Mouse (Mus musculus) intestine, embryonic 14.5 days (tissue): ENCODE measurements at regions not wholly inside any gene's neighbourhood (a gene's known extent, or its start where the extent isn't known, plus 50 kb on each side); places are given as distances from the start of the nearest gene placed in this dataset.

Source experiments
- ATAC-seq: fragments of 200-750 bp; cut with Nextera tagmentation; replicated peaks from 2 replicates; pipeline ENCODE4 v1.8.0; 2017; ENCODE audit warnings: low read depth, moderate number of reproducible peaks, moderate TSS enrichment, moderate library complexity; ENCODE audit not compliant: low FRiP score, low TSS enrichment
- DNase-seq: peaks from one replicate; pipeline ENCODE4 v3.0.0-alpha.2; 2018; ENCODE audit warnings: low spot score
- H3K27ac ChIP-seq: fragments of 300-500 bp; sonication (generic); 2 replicates; pipeline ENCODE4 v1.5.1; 2014; ENCODE audit warnings: low read depth, mild to moderate bottlenecking, control low read depth
- H3K27me3 ChIP-seq: fragments of 300-500 bp; sonication (generic); replicated peaks from 2 replicates; pipeline ENCODE4 v1.6.1; 2014; ENCODE audit warnings: low read length, control low read depth; ENCODE audit not compliant: control insufficient read depth, insufficient read depth
- H3K36me3 ChIP-seq: fragments of 300-500 bp; sonication (generic); 2 replicates; pipeline ENCODE4 v1.6.1; 2014; ENCODE audit warnings: low read length, control low read depth; ENCODE audit not compliant: control insufficient read depth, insufficient read depth
- H3K4me1 ChIP-seq: fragments of 300-500 bp; sonication (generic); replicated peaks from 2 replicates; pipeline ENCODE4 v1.6.1; 2014; ENCODE audit warnings: low read length, control low read depth, mixed read lengths; ENCODE audit not compliant: control insufficient read depth, insufficient read depth
- H3K4me2 ChIP-seq: fragments of 300-500 bp; sonication (generic); 2 replicates; pipeline ENCODE4 v1.6.1; 2014; ENCODE audit warnings: low read length
- H3K4me3 ChIP-seq: fragments of 300-500 bp; sonication (generic); 2 replicates; pipeline ENCODE4 v1.5.1; 2014; ENCODE audit warnings: low read depth, low read length, control low read depth, mixed read lengths
- H3K9ac ChIP-seq: fragments of 300-500 bp; sonication (generic); 2 replicates; pipeline ENCODE4 v1.6.1; 2014; ENCODE audit warnings: mild to moderate bottlenecking, low read length
- H3K9me3 ChIP-seq: fragments of 300-500 bp; sonication (generic); 2 replicates; pipeline ENCODE4 v1.6.1; 2016; ENCODE audit warnings: low read length, control low read depth; ENCODE audit not compliant: control insufficient read depth
- WGBS: fragments of 180-500 bp; shearing (Covaris S2); extraction: QIAGEN DNeasy Blood & Tissue Kit; methylation state at CpG from one replicate; pipeline ENCODE4 v1.1.7; 2014; 5-methylcytosine and 5-hydroxymethylcytosine counted together

- no peaks in the 10 kb centered on the region for H3K27me3 ChIP-seq
- no peak overlapping the region for H3K4me2 ChIP-seq
- peaks cover 3% of the 10 kb centered on the region; the same call in 1 of the 2 replicates for H3K4me1 ChIP-seq
- ATAC-seq (no peak), DNase-seq (no peak)
- no peak overlapping the region for H3K27ac ChIP-seq
- no peaks in the 10 kb centered on the region for H3K36me3 ChIP-seq
- no peak overlapping the region for H3K9ac ChIP-seq
- H3K4me3 ChIP-seq: no peak overlapping the region
- H3K9me3 ChIP-seq: no peaks in the 10 kb centered on the region
These were observed 87.7 kb downstream of the Ets2 start for GRCm38 (mm10) chr16:95789548-95789947.

GRCm38 (mm10) chr16:95781681-95782080 is 79.8 kb downstream of the Ets2 start:
- no peak overlapping the region for H3K4me2 ChIP-seq
- no peaks in the 10 kb centered on the region for H3K9me3 ChIP-seq
- no peak overlapping the region for H3K9ac ChIP-seq
- WGBS: 71% methylated on average over 5 of the region's 5 CpGs
- H3K36me3 ChIP-seq: no peaks in the 10 kb centered on the region
- ATAC-seq: no peak
- H3K4me1 ChIP-seq: no peaks in the 10 kb centered on the region
- no peak overlapping the region for H3K27ac ChIP-seq
- H3K27me3 ChIP-seq: no peaks in the 10 kb centered on the region
- DNase-seq: no peak
- no peak overlapping the region for H3K4me3 ChIP-seq

- Histone ChIP-seq H3K27ac (no peak overlapping the region), H3K36me3 (no peaks in the 10 kb centered on the region), H3K9ac (no peak overlapping the region), H3K27me3 (no peaks in the 10 kb centered on the region), H3K9me3 (no peaks in the 10 kb centered on the region), H3K4me2 (no peak overlapping the region), H3K4me3 (no peak overlapping the region), H3K4me1 (no peaks in the 10 kb centered on the region)
- DNase-seq (no peak), ATAC-seq (no peak)
- 77% methylated on average over 2 of the region's 2 CpGs for WGBS
These were observed 78.6 kb downstream of the Ets2 start for GRCm38 (mm10) chr16:95780431-95780830.

GRCm38 (mm10) chr16:95778845-95779722 is 77.2 kb downstream of the Ets2 start:
- no peaks in the 10 kb centered on the region for H3K9me3 ChIP-seq
- DNase-seq (no peak), ATAC-seq (0 out of 2 replicates have a peak, but pooled peaks have one; percentile 64)
- no peaks in the 10 kb centered on the region for H3K36me3 ChIP-seq
- H3K27me3 ChIP-seq: no peaks in the 10 kb centered on the region
- no peak overlapping the region for H3K9ac ChIP-seq
- H3K4me2 ChIP-seq: no peak overlapping the region
- no peak overlapping the region for H3K27ac ChIP-seq
- H3K4me1 ChIP-seq: no peaks in the 10 kb centered on the region
- no peak overlapping the region for H3K4me3 ChIP-seq
- whole genome bisulfite sequencing: 76% methylated on average over 6 of the region's 6 CpGs

- Histone ChIP-seq H3K36me3 (no peaks in the 10 kb centered on the region), H3K9me3 (no peaks in the 10 kb centered on the region), H3K4me2 (no peak overlapping the region), H3K27me3 (no peaks in the 10 kb centered on the region), H3K9ac (no peak overlapping the region), H3K4me3 (no peak overlapping the region), H3K27ac (peak overlapping the region; percentile 38; the same call in 1 of the 2 replicates), H3K4me1 (no peaks in the 10 kb centered on the region)
- ATAC-seq (no peak), DNase-seq (no peak)
- 35% methylated on average over 4 of the region's 4 CpGs for WGBS
These were observed 76.3 kb downstream of the Ets2 start for GRCm38 (mm10) chr16:95778173-95778572.

- peak; percentile 61; the same call in 1 of the 2 replicates for ATAC-seq
- no peak overlapping the region for H3K4me2 ChIP-seq
- H3K9me3 ChIP-seq: no peaks in the 10 kb centered on the region
These were observed 74.9 kb downstream of the Ets2 start for GRCm38 (mm10) chr16:95776610-95777363.

GRCm38 (mm10) chr16:95776010-95776409 is 74.1 kb downstream of the Ets2 start:
- DNase-seq: no peak
- Histone ChIP-seq H3K4me2 (no peak overlapping the region), H3K36me3 (no peaks in the 10 kb centered on the region), H3K9me3 (no peaks in the 10 kb centered on the region), H3K27me3 (no peaks in the 10 kb centered on the region), H3K4me3 (no peak overlapping the region), H3K27ac (no peak overlapping the region), H3K4me1 (no peaks in the 10 kb centered on the region), H3K9ac (no peak overlapping the region)
- ATAC-seq: no peak
- 78% methylated on average over 1 of the region's 1 CpGs for WGBS

More at GRCm38 (mm10) chr16:95776610-95777363, 74.9 kb downstream of the Ets2 start:
- H3K9ac ChIP-seq: no peak overlapping the region
- H3K36me3 ChIP-seq: no peaks in the 10 kb centered on the region
- H3K27me3 ChIP-seq: no peaks in the 10 kb centered on the region
- no peak for DNase-seq
- 88% methylated on average over 10 of the region's 10 CpGs for WGBS
- no peak overlapping the region for H3K27ac ChIP-seq
- H3K4me1 ChIP-seq: no peaks in the 10 kb centered on the region
- H3K4me3 ChIP-seq: no peak overlapping the region

- Histone ChIP-seq H3K9ac (no peak overlapping the region), H3K9me3 (no peaks in the 10 kb centered on the region), H3K4me2 (no peak overlapping the region), H3K36me3 (no peaks in the 10 kb centered on the region), H3K27ac (no peak overlapping the region), H3K4me1 (no peaks in the 10 kb centered on the region), H3K27me3 (no peaks in the 10 kb centered on the region), H3K4me3 (no peak overlapping the region)
- no peak for ATAC-seq
- 78% methylated on average over 5 of the region's 5 CpGs for WGBS
- DNase-seq: no peak
These were observed 73.5 kb downstream of the Ets2 start for GRCm38 (mm10) chr16:95775361-95775760.
